Mouse (Mus musculus): Measurements from ENCODE around the gene Shisal1. TPM values are rescaled to one million over a fixed set of nuclear protein-coding genes. Genes with fewer than 3 reads are reported as not detected.

Shisal1 gene
- polyA plus RNA-seq, 1 experiment: not detected

Other genes with a start within 250 kb of the Shisal1 start
- 3.0 and 8.7 TPM in 2 replicates for gene Parvb, start 215.1 kb downstream of the Shisal1 start, polyA plus RNA-seq (2012; ENCODE audit: insufficient read depth, insufficient read length, missing spikeins)
- 0.42 and 0.83 TPM in 2 replicates for gene Parvg, start 123.1 kb downstream of the Shisal1 start, polyA plus RNA-seq (2012; ENCODE audit: insufficient read depth, insufficient read length, missing spikeins)
- gene Rtl6, start 110.7 kb upstream of the Shisal1 start, polyA plus RNA-seq (2012; ENCODE audit: insufficient read depth, insufficient read length, missing spikeins): 0.33 TPM in 1 of 2 replicates, not detected in the other
- gene Prr5, start 222.5 kb upstream of the Shisal1 start, polyA plus RNA-seq (2012; ENCODE audit: insufficient read depth, insufficient read length, missing spikeins): 2.8 and 4.4 TPM in 2 replicates

Measured in brown adipose tissue, adult 24 weeks (tissue).